ENCODE assay signal across 9 mouse cellular contexts in genomic region chr3:101711594-101712171, GRCm38 (mm10).
DNase-seq lines count a peak whose midpoint lies in the region; ATAC-seq and TF ChIP-seq lines count a peak whose summit lies in the region.
"Had no signal": no experiment of that assay in that cellular context is flagged by ENCODE, and none has a peak within 500 bp of the region (broad histone marks: within the 10 kb centered on the region; RNA-seq: fewer than 3 reads in every experiment).

No protein-coding gene starts in this region.

- H3K36me3 ChIP-seq in heart, embryonic 10.5 days, result no peaks in the 10 kb centered on the region
- no peaks in the 10 kb centered on the region for H3K36me3 ChIP-seq in kidney, postnatal 0 days (ENCODE audit: insufficient read depth, low read length)
- no peaks in the 10 kb centered on the region for H3K36me3 ChIP-seq in midbrain, embryonic 15.5 days (replicated peaks)

- no peak for TF ChIP-seq CTCF in kidney, postnatal 0 days (IDR thresholded peaks at IDR 0.05; ENCODE audit: low read depth)

- H3K9ac ChIP-seq in kidney, postnatal 0 days (ENCODE audit: low read depth, low read length), result no peak overlapping the region
- H3K9ac ChIP-seq in midbrain, embryonic 15.5 days, result no peak overlapping the region

- 10% methylated on average over 11 of the region's 11 CpGs for WGBS in heart, embryonic 10.5 days
- 20% methylated on average over 11 of the region's 11 CpGs for WGBS in kidney, postnatal 0 days
- WGBS in midbrain, embryonic 15.5 days, result 14% methylated on average over 11 of the region's 11 CpGs

- peak overlapping the region; percentile 32 for H3K4me3 ChIP-seq in heart, embryonic 10.5 days
- H3K4me3 ChIP-seq in kidney, postnatal 0 days (replicated peaks; ENCODE audit: low read depth, low read length), result no peak overlapping the region
- H3K4me3 ChIP-seq in midbrain, embryonic 15.5 days, result no peak overlapping the region
- H3K4me3 ChIP-seq: myocyte had no signal

- DNase-seq in Muller cell, postnatal 12 days (ENCODE audit: inconsistent ontology term), result peak; percentile 20
- DNase-seq in embryo, embryonic 11 days, result peak; percentile 63
- DNase-seq in heart, embryonic 10.5 days (ENCODE audit: low spot score), result no peak
- peak; percentile 70 for DNase-seq in kidney, postnatal 0 days (ENCODE audit: low spot score)
- no peak for DNase-seq in right cerebral cortex, adult 18-20 months
- no peak for DNase-seq in frontal cortex, postnatal 10 days (ENCODE audit: low spot score in 2 of 2)
- DNase-seq in left cerebral cortex, adult 8-10 months (ENCODE audit: low spot score in 2 of 2), result no peak

- peaks cover 63% of the 10 kb centered on the region for H3K4me1 ChIP-seq in heart, embryonic 10.5 days
- peaks cover 21% of the 10 kb centered on the region for H3K4me1 ChIP-seq in kidney, postnatal 0 days (replicated peaks; ENCODE audit: insufficient read depth, low read length)
- H3K4me1 ChIP-seq in midbrain, embryonic 15.5 days, result peaks cover 32% of the 10 kb centered on the region

- H3K4me2 ChIP-seq in kidney, postnatal 0 days (ENCODE audit: low read length), result no peak overlapping the region
- H3K4me2 ChIP-seq in midbrain, embryonic 15.5 days, result no peak overlapping the region

- peak overlapping the region; percentile 82 for H3K27ac ChIP-seq in heart, embryonic 10.5 days
- H3K27ac ChIP-seq in kidney, postnatal 0 days, result peak overlapping the region; percentile 47
- H3K27ac ChIP-seq in midbrain, embryonic 15.5 days, result peak overlapping the region; percentile 40; the same call in 1 of the 2 replicates

- ATAC-seq in kidney, postnatal 0 days (replicated peaks; ENCODE audit: low FRiP score, low read depth), result no peak
- ATAC-seq in midbrain, embryonic 15.5 days (replicated peaks), result peak; percentile 32

- H3K27me3 ChIP-seq in heart, embryonic 10.5 days (ENCODE audit: insufficient read depth, poor library complexity, severe bottlenecking), result no peaks in the 10 kb centered on the region
- H3K27me3 ChIP-seq in kidney, postnatal 0 days (ENCODE audit: insufficient read depth, low read length), result no peaks in the 10 kb centered on the region
- H3K27me3 ChIP-seq in midbrain, embryonic 15.5 days (replicated peaks), result no peaks in the 10 kb centered on the region

- no peaks in the 10 kb centered on the region for H3K9me3 ChIP-seq in heart, embryonic 10.5 days
- no peaks in the 10 kb centered on the region for H3K9me3 ChIP-seq in kidney, postnatal 0 days (replicated peaks; ENCODE audit: low read length)
- H3K9me3 ChIP-seq in midbrain, embryonic 15.5 days, result no peaks in the 10 kb centered on the region

Comparison
In these comparisons a context has a peak if more than half of its experiments do, and no peak if none do; other contexts are left out.
1. DNase-seq: peak in Muller cell, postnatal 12 days (single experiment), embryo, embryonic 11 days (single experiment) and kidney, postnatal 0 days (single experiment); none in heart, embryonic 10.5 days (single experiment), right cerebral cortex, adult 18-20 months (single experiment), frontal cortex, postnatal 10 days (0 of 2) and left cerebral cortex, adult 8-10 months (0 of 2).
2. Peak in every context shown above with its lines, with median percentiles within 50 percentile points of each other: H3K27ac ChIP-seq.